Mouse (Mus musculus): ENCODE results near the gene Mmp11. TPM values are rescaled to one million over a fixed set of nuclear protein-coding genes. Genes with fewer than 3 reads are reported as not detected.
A peak's percentile ranks its signal among the peaks of the same experiment; 100 is the strongest.

Gene Mmp11
- polyA plus RNA-seq, 1 experiment from 2014 or later: 56.1 TPM

DNA sequence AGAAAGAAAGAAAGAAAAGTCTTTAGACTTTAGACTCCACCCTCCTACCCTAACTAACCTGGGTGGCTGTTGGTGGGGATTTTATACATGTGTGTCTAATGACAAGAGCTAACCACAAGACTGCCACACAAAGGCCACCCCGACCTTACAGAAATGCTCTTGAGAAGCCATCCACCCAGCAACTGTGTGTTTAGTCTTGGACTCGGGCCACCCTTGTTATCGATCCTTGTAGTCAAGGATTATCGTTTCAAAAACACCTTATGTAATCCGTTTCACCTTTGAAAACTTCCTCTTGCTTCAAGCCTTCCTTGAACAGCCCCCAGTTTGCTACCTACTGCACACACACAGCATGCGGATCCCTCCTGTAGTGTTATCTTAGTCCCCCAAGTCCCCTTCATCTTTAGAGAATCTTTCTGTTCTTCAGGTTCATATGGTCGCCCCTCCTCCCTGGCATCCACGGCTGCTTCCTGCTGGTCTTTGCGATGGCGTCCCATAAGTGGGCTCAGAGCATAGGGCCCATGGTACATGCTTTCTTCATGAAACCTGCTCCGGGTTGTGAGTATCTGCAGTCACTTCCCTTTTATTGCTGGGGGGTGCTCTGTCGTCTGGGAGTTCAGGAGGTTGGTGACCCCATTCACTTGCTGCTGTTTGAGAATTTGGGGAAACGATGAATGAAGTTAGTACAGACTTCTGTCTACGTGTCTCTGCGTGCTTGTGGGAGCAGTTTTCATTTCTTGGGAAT lies 6.6 kb upstream of the Mmp11 start, which contains the start of gene Vpreb3:
Gene Vpreb3 (plus strand): TSS at position 322 of the 742 bp plus-strand sequence.
- no peak within 1 kb of the TSS for H3K4me3 ChIP-seq (ENCODE audit: low read depth, low read length)
- WGBS: 80% methylated on average over 15 of the region's 15 CpGs
- no peak within 1 kb of the TSS for H3K27ac ChIP-seq (replicated peaks; ENCODE audit: low read depth, low read length)
- H3K9me3 ChIP-seq (replicated peaks; ENCODE audit: control insufficient read depth, low read length): no peaks in the 10 kb centered on the region
- no peak within 1 kb of the TSS for H3K4me2 ChIP-seq (ENCODE audit: low read depth, low read length)
- no peak for ATAC-seq (replicated peaks; ENCODE audit: insufficient number of reproducible peaks, low FRiP score, low TSS enrichment, low read depth)
- H3K36me3 ChIP-seq (replicated peaks; ENCODE audit: control insufficient read depth, insufficient read depth, low read depth, low read length): no peaks in the 10 kb centered on the region
- no peak for DNase-seq (ENCODE audit: low spot score)
- no peak within 1 kb of the TSS for H3K9ac ChIP-seq (replicated peaks; ENCODE audit: low read length)
- no peaks in the 10 kb centered on the region for H3K4me1 ChIP-seq (ENCODE audit: control insufficient read depth, insufficient read depth, low read length)
- no peaks in the 10 kb centered on the region; the same call in 1 of the 2 replicates for H3K27me3 ChIP-seq (ENCODE audit: control insufficient read depth, insufficient read depth, low read length)

DNA sequence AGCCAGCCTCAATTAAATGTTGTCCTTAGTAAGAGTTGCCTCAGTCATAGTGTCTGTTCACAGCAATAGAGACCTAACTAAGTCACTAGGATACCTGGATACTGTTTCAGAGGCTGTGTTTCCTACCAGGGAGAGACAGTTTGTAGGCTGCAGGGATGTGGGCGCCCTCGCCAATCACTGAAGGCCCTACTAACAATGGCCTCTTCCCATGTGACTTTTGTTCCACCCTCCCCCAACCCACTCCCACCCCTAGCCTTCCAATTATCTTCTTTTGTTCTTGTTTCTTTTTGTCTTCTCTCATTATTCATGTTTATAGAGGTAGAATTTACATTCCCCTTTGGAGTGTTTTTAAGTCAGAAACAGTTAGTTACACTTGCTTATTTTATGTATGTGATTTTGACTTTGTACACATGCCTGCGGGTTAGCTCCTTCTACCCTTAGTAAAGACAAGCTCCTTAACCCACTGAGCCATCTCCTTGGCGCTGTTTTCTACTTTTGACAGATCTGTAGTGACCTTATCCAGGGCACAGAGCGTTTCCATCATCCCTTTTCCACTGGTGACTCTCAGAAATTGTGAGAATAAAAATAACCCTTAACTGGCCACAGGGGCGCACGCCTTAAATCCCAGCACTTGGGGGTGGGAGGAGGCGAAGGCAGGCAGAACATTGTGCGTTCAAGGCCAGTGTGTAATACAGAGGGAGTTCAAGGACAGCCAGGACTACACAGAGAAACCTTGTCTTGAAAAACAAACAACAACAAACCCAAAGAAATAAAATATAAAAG lies 4.9 kb upstream of the Mmp11 start:
- H3K4me3 ChIP-seq (ENCODE audit: low read depth, low read length): no peak overlapping the region
- no peak overlapping the region for H3K9ac ChIP-seq (replicated peaks; ENCODE audit: low read length)
- peaks cover 8% of the 10 kb centered on the region for H3K27me3 ChIP-seq (ENCODE audit: control insufficient read depth, insufficient read depth, low read length)
- no peak for DNase-seq (ENCODE audit: low spot score)
- 68% methylated on average over 9 of the region's 9 CpGs for WGBS
- no peaks in the 10 kb centered on the region for H3K36me3 ChIP-seq (replicated peaks; ENCODE audit: control insufficient read depth, insufficient read depth, low read depth, low read length)
- H3K4me2 ChIP-seq (ENCODE audit: low read depth, low read length): no peak overlapping the region
- H3K27ac ChIP-seq (replicated peaks; ENCODE audit: low read depth, low read length): no peak overlapping the region
- no peaks in the 10 kb centered on the region for H3K9me3 ChIP-seq (replicated peaks; ENCODE audit: control insufficient read depth, low read length)
- no peak for ATAC-seq (replicated peaks; ENCODE audit: insufficient number of reproducible peaks, low FRiP score, low TSS enrichment, low read depth)
- H3K4me1 ChIP-seq (ENCODE audit: control insufficient read depth, insufficient read depth, low read length): no peaks in the 10 kb centered on the region

GRCm38 (mm10) chr10:75940520-75940919 lies 4.2 kb upstream of the Mmp11 start, which contains the start of gene Gm867:
Gene Gm867, minus strand, starts transcription at chr10:75940672.
- Histone ChIP-seq H3K9me3 (replicated peaks; ENCODE audit: control insufficient read depth, low read length) (no peaks in the 10 kb centered on the region), H3K4me3 (ENCODE audit: low read depth, low read length) (no peak within 1 kb of the TSS), H3K4me1 (ENCODE audit: control insufficient read depth, insufficient read depth, low read length) (no peaks in the 10 kb centered on the region; the same call in 1 of the 2 replicates), H3K27ac (replicated peaks; ENCODE audit: low read depth, low read length) (no peak within 1 kb of the TSS), H3K9ac (replicated peaks; ENCODE audit: low read length) (no peak within 1 kb of the TSS), H3K36me3 (replicated peaks; ENCODE audit: control insufficient read depth, insufficient read depth, low read depth, low read length) (no peaks in the 10 kb centered on the region), H3K4me2 (ENCODE audit: low read depth, low read length) (no peak within 1 kb of the TSS), H3K27me3 (ENCODE audit: control insufficient read depth, insufficient read depth, low read length) (peaks cover 14% of the 10 kb centered on the region)
- DNase-seq (ENCODE audit: low spot score) (no peak), ATAC-seq (replicated peaks; ENCODE audit: insufficient number of reproducible peaks, low FRiP score, low TSS enrichment, low read depth) (no peak)
- WGBS: 83% methylated on average over 5 of the region's 5 CpGs

GRCm38 (mm10) chr10:75939481-75940234 lies 3.4 kb upstream of the Mmp11 start:
- no peaks in the 10 kb centered on the region; the same call in 1 of the 2 replicates for H3K4me1 ChIP-seq (ENCODE audit: control insufficient read depth, insufficient read depth, low read length)
- 42% methylated on average over 9 of the region's 9 CpGs for WGBS
- H3K27me3 ChIP-seq (ENCODE audit: control insufficient read depth, insufficient read depth, low read length): peaks cover 14% of the 10 kb centered on the region
- H3K27ac ChIP-seq (replicated peaks; ENCODE audit: low read depth, low read length): no peak overlapping the region
- H3K4me3 ChIP-seq (ENCODE audit: low read depth, low read length): no peak overlapping the region
- H3K36me3 ChIP-seq (replicated peaks; ENCODE audit: control insufficient read depth, insufficient read depth, low read depth, low read length): no peaks in the 10 kb centered on the region
- no peak for ATAC-seq (replicated peaks; ENCODE audit: insufficient number of reproducible peaks, low FRiP score, low TSS enrichment, low read depth)
- no peak overlapping the region for H3K9ac ChIP-seq (replicated peaks; ENCODE audit: low read length)
- H3K9me3 ChIP-seq (replicated peaks; ENCODE audit: control insufficient read depth, low read length): no peaks in the 10 kb centered on the region
- DNase-seq (ENCODE audit: low spot score): no peak
- no peak overlapping the region for H3K4me2 ChIP-seq (ENCODE audit: low read depth, low read length)

GRCm38 (mm10) chr10:75937851-75938643 lies 1.8 kb upstream of the Mmp11 start:
- Histone ChIP-seq H3K9me3 (replicated peaks; ENCODE audit: control insufficient read depth, low read length) (no peaks in the 10 kb centered on the region), H3K27me3 (ENCODE audit: control insufficient read depth, insufficient read depth, low read length) (peaks cover 14% of the 10 kb centered on the region), H3K36me3 (replicated peaks; ENCODE audit: control insufficient read depth, insufficient read depth, low read depth, low read length) (no peaks in the 10 kb centered on the region), H3K27ac (replicated peaks; ENCODE audit: low read depth, low read length) (no peak overlapping the region), H3K4me3 (ENCODE audit: low read depth, low read length) (no peak overlapping the region), H3K4me1 (ENCODE audit: control insufficient read depth, insufficient read depth, low read length) (no peaks in the 10 kb centered on the region; the same call in none of the 2 replicates), H3K4me2 (ENCODE audit: low read depth, low read length) (no peak overlapping the region), H3K9ac (replicated peaks; ENCODE audit: low read length) (no peak overlapping the region)
- 48% methylated on average over 10 of the region's 10 CpGs for WGBS
- no peak for DNase-seq (ENCODE audit: low spot score)
- ATAC-seq (replicated peaks; ENCODE audit: insufficient number of reproducible peaks, low FRiP score, low TSS enrichment, low read depth): no peak

DNA sequence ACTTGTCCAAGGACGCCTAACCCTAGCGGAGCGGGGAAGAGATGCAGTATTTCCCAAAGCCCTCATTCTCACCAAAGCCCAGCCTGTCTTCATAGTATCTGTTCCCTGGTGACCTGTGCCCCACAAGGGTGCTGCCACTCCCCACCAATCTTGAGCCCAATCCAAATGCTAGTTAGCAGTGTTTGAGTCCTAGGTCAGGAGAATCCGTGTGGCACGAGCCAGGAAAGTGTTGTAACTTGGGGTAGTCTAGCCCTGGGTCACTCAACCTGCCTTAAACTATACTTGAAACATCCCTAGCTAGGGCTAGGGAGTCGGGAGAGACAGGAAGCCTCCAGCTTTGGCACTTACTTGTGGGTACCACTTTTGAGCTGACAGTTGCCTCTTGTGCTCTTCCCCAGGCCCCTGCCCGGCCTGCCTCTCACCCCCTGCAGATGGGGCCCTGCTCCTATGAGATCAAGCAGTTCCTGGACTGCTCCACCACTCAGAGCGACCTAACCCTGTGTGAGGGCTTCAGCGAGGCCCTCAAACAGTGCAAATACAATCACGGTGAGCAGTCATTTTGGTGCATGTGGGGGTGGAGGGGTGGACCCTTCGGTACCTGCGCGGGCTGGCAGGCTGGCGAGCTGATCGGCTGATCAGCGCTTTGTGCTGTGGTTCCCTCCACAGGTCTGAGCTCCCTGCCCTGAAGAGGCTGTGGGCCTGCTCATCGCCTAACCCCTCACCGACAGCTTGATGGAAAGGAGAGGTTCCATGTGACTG lies 792 bp upstream of the Mmp11 start:
- Histone ChIP-seq H3K9me3 (replicated peaks; ENCODE audit: control insufficient read depth, low read length) (no peaks in the 10 kb centered on the region), H3K36me3 (replicated peaks; ENCODE audit: control insufficient read depth, insufficient read depth, low read depth, low read length) (no peaks in the 10 kb centered on the region), H3K9ac (replicated peaks; ENCODE audit: low read length) (no peak overlapping the region), H3K27ac (replicated peaks; ENCODE audit: low read depth, low read length) (no peak overlapping the region), H3K4me3 (ENCODE audit: low read depth, low read length) (no peak overlapping the region), H3K27me3 (ENCODE audit: control insufficient read depth, insufficient read depth, low read length) (peaks cover 14% of the 10 kb centered on the region), H3K4me1 (ENCODE audit: control insufficient read depth, insufficient read depth, low read length) (peaks cover 3% of the 10 kb centered on the region), H3K4me2 (ENCODE audit: low read depth, low read length) (no peak overlapping the region)
- 30% methylated on average over 18 of the region's 18 CpGs for WGBS
- DNase-seq (ENCODE audit: low spot score): no peak
- ATAC-seq (replicated peaks; ENCODE audit: insufficient number of reproducible peaks, low FRiP score, low TSS enrichment, low read depth): no peak

DNA sequence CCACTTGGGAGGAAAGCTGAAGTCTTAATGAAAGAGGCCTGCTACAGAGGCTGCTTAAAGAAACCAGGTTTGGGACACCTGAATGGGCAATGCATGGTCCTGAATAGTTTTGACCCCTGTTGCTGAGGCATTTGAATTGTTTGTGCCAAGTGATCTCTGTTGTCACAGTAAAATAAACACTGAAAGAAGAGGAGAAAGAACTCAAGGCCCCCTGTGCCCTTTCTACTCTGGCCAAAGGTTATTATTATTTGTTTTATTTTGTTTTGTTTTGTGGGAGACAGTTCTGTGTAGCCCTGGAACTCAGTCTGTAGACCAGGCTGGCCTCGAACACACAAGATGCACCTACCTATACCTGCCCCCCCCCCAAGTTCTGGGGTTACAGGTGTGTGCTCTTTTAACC lies 1.3 kb downstream of the Mmp11 start:
- ATAC-seq (replicated peaks; ENCODE audit: insufficient number of reproducible peaks, low FRiP score, low TSS enrichment, low read depth): no peak
- H3K27me3 ChIP-seq (ENCODE audit: control insufficient read depth, insufficient read depth, low read length): peaks cover 17% of the 10 kb centered on the region

More for the DNA sequence above, 1.3 kb downstream of the Mmp11 start:
- H3K4me2 ChIP-seq (ENCODE audit: low read depth, low read length): peak overlapping the region; percentile 87
- no peak for DNase-seq (ENCODE audit: low spot score)
- no peak overlapping the region for H3K27ac ChIP-seq (replicated peaks; ENCODE audit: low read depth, low read length)
- no peak overlapping the region for H3K9ac ChIP-seq (replicated peaks; ENCODE audit: low read length)
- H3K4me1 ChIP-seq (ENCODE audit: control insufficient read depth, insufficient read depth, low read length): peaks cover 8% of the 10 kb centered on the region
- H3K36me3 ChIP-seq (replicated peaks; ENCODE audit: control insufficient read depth, insufficient read depth, low read depth, low read length): no peaks in the 10 kb centered on the region
- no peaks in the 10 kb centered on the region for H3K9me3 ChIP-seq (replicated peaks; ENCODE audit: control insufficient read depth, low read length)
- H3K4me3 ChIP-seq (ENCODE audit: low read depth, low read length): peak overlapping the region; percentile 43
- 87% methylated on average over 1 of the region's 1 CpGs for WGBS
